Mouse (Mus musculus) limb, embryonic 10.5 days (tissue): ENCODE data around the gene Rpl38. TPM values are rescaled to one million over a fixed set of nuclear protein-coding genes. Genes with fewer than 3 reads are reported as not detected.
"Not testable (repeated sequence)": the region's sequence is repeated elsewhere in the genome, so short reads cannot be mapped to it uniquely, and the experiment has no call there.

Source experiments
- DNase-seq: peaks from one replicate; pipeline ENCODE4 v3.0.0-alpha.2; 2017; ENCODE audit warnings: low spot score
- H3K27ac ChIP-seq: fragments of 300-500 bp; sonication (generic); 2 replicates; pipeline ENCODE4 v1.5.1; 2016; ENCODE audit warnings: mild to moderate bottlenecking
- H3K27me3 ChIP-seq: fragments of 300-500 bp; sonication (generic); 2 replicates; pipeline ENCODE4 v1.6.1; 2016; ENCODE audit warnings: low read depth, mild to moderate bottlenecking; ENCODE audit not compliant: poor library complexity, severe bottlenecking
- H3K36me3 ChIP-seq: fragments of 300-500 bp; sonication (generic); 2 replicates; pipeline ENCODE4 v1.6.1; 2016; ENCODE audit warnings: mild to moderate bottlenecking, moderate library complexity
- H3K4me1 ChIP-seq: fragments of 300-500 bp; sonication (generic); 2 replicates; pipeline ENCODE4 v1.6.1; 2016
- H3K4me3 ChIP-seq: fragments of 300-500 bp; sonication (generic); 2 replicates; pipeline ENCODE4 v1.5.1; 2016; ENCODE audit warnings: mild to moderate bottlenecking, moderate library complexity
- H3K9me3 ChIP-seq: fragments of 300-500 bp; sonication (generic); replicated peaks from 2 replicates; pipeline ENCODE4 v1.6.1; 2016; ENCODE audit warnings: mild to moderate bottlenecking
- WGBS: fragments of 180-500 bp; shearing (Covaris S2); methylation state at CpG from one replicate; pipeline ENCODE4 v1.1.7; 2016; 5-methylcytosine and 5-hydroxymethylcytosine counted together
- polyA plus RNA-seq: library from polyadenylated mRNA; unstranded; fragments of >200 nt; fragmentation: Nextera tagmentation; extraction: Ambion mirVana; gene quantifications from 2 replicates; pipeline ENCODE4 v1.2.1, GENCODE M21; 2016

Gene Rpl38
- polyA plus RNA-seq, 1 experiment from 2014 or later: 966 TPM

GRCm38 (mm10) chr11:114664164-114664563, 4.2 kb upstream of the Rpl38 start:
- WGBS: 84% methylated on average over 7 of the region's 7 CpGs

DNA sequence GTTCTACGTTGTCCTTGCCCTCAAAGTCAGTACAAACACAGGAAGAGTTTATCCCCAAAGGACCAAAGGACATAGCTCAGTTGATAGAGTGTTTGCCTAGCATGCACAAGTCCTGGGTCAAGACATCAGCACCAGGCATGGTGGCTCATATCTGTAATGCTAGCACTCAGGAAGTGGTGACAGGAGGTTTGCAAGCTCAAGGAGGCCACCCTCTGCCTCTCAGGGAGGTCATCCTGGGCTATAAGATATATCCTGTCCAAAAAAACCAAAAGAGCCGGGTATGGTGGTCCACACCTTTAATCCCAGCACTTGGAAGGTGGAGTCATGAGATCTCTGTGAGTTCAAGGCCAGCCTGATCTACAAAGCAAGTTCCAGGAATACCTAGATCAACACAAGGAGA, 2.9 kb upstream of the Rpl38 start:
- H3K36me3 ChIP-seq: peaks cover 8% of the 10 kb centered on the region
- no peak for DNase-seq
- H3K9me3 ChIP-seq: no peaks in the 10 kb centered on the region
- peaks cover 25% of the 10 kb centered on the region for H3K27me3 ChIP-seq
- peaks cover 17% of the 10 kb centered on the region for H3K4me1 ChIP-seq
- H3K27ac ChIP-seq: no peak overlapping the region
- 86% methylated on average over 2 of the region's 2 CpGs for WGBS
- H3K4me3 ChIP-seq: no peak overlapping the region

More at GRCm38 (mm10) chr11:114664164-114664563, 4.2 kb upstream of the Rpl38 start:
- Histone ChIP-seq H3K4me3 (no peak overlapping the region), H3K9me3 (no peaks in the 10 kb centered on the region), H3K27me3 (peaks cover 25% of the 10 kb centered on the region), H3K36me3 (no peaks in the 10 kb centered on the region), H3K4me1 (peaks cover 4% of the 10 kb centered on the region), H3K27ac (no peak overlapping the region)
- no peak for DNase-seq

GRCm38 (mm10) chr11:114666786-114667185, 1.5 kb upstream of the Rpl38 start:
- Histone ChIP-seq H3K4me1 (peaks cover 23% of the 10 kb centered on the region), H3K27me3 (peaks cover 25% of the 10 kb centered on the region), H3K4me3 (no peak overlapping the region), H3K36me3 (peaks cover 21% of the 10 kb centered on the region), H3K9me3 (no peaks in the 10 kb centered on the region), H3K27ac (no peak overlapping the region)
- 11% methylated on average over 13 of the region's 13 CpGs for WGBS
- DNase-seq: no peak

GRCm38 (mm10) chr11:114667236-114667931, 940 bp upstream of the Rpl38 start:
- 57% methylated on average over 17 of the region's 18 CpGs for WGBS
- H3K4me3 ChIP-seq: no peak overlapping the region
- DNase-seq: no peak

DNA sequence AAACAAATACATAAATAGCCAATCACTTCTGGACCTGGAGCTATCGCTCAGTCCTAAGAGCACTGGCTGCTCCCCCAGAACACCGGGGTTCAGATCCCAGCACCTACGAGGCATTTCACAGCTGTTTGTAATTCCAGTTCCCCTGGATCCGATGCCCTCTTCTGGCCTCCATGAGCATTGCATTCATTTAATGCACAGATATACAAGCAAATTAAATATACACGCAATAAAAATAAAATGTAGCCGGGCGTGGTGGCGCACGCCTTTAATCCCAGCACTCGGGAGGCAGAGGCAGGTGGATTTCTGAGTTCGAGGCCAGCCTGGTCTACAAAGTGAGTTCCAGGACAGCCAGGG, 415 bp upstream of the Rpl38 start:
- H3K27ac ChIP-seq, DNase-seq, H3K9me3 ChIP-seq, H3K4me3 ChIP-seq: not testable (repeated sequence)
- H3K4me1 ChIP-seq: peaks cover 28% of the 10 kb centered on the region
- H3K36me3 ChIP-seq: peaks cover 33% of the 10 kb centered on the region
- 29% methylated on average over 11 of the region's 11 CpGs for WGBS
- peaks cover 25% of the 10 kb centered on the region for H3K27me3 ChIP-seq

More at GRCm38 (mm10) chr11:114667236-114667931, 940 bp upstream of the Rpl38 start:
- peaks cover 24% of the 10 kb centered on the region for H3K4me1 ChIP-seq
- H3K27ac ChIP-seq: no peak overlapping the region
- no peaks in the 10 kb centered on the region for H3K9me3 ChIP-seq
- H3K27me3 ChIP-seq: peaks cover 25% of the 10 kb centered on the region
- peaks cover 27% of the 10 kb centered on the region for H3K36me3 ChIP-seq

- Histone ChIP-seq H3K27me3 (peaks cover 24% of the 10 kb centered on the region), H3K27ac (peak overlapping the region; percentile 96), H3K4me3 (peak overlapping the region; percentile 94), H3K4me1 (peaks cover 34% of the 10 kb centered on the region), H3K36me3 (peaks cover 43% of the 10 kb centered on the region), H3K9me3 (no peaks in the 10 kb centered on the region)
- DNase-seq: peak; percentile 84
- under 1% methylated on average over 60 of the region's 60 CpGs for WGBS
Observed at GRCm38 (mm10) chr11:114668741-114669623, 658 bp downstream of the Rpl38 start.

DNA sequence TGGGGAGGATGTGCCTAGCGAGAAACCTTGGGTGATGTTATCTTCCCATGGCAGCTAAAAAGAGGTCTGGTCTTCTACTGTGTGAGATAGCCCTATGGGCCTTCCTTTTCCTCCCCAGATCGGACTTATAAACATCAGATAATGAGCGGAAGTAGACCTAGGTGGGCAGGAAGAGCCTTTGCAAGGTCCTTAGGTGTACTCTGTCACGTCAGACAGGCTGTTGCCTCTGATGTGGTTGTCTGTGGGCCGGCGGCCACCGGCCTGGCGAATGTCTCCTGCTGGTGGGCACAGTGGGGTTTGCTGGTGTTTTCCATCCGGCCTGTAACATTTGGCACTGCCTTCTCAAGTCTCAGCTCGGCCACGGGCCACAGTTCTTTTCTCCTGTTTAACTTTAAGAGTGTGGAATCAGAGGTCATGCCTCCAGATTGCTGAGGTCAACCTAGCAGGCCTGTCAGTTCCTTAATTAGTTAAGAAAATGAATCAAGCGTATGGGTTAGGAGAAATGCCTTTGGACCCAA, 1.4 kb downstream of the Rpl38 start:
- Histone ChIP-seq H3K36me3 (peaks cover 49% of the 10 kb centered on the region), H3K4me1 (peaks cover 39% of the 10 kb centered on the region), H3K27ac (peak overlapping the region; percentile 96), H3K9me3 (no peaks in the 10 kb centered on the region), H3K4me3 (peak overlapping the region; percentile 94), H3K27me3 (peaks cover 18% of the 10 kb centered on the region)
- whole genome bisulfite sequencing: 19% methylated on average over 12 of the region's 12 CpGs
- no peak for DNase-seq

- H3K9me3 ChIP-seq: no peaks in the 10 kb centered on the region
- WGBS: 92% methylated on average over 5 of the region's 5 CpGs
- H3K4me1 ChIP-seq: peaks cover 53% of the 10 kb centered on the region
- H3K36me3 ChIP-seq: peaks cover 49% of the 10 kb centered on the region
- peaks cover 11% of the 10 kb centered on the region for H3K27me3 ChIP-seq
- no peak overlapping the region for H3K27ac ChIP-seq
- DNase-seq: no peak
- H3K4me3 ChIP-seq: no peak overlapping the region
Observed at GRCm38 (mm10) chr11:114671147-114671546, 2.8 kb downstream of the Rpl38 start.

DNA sequence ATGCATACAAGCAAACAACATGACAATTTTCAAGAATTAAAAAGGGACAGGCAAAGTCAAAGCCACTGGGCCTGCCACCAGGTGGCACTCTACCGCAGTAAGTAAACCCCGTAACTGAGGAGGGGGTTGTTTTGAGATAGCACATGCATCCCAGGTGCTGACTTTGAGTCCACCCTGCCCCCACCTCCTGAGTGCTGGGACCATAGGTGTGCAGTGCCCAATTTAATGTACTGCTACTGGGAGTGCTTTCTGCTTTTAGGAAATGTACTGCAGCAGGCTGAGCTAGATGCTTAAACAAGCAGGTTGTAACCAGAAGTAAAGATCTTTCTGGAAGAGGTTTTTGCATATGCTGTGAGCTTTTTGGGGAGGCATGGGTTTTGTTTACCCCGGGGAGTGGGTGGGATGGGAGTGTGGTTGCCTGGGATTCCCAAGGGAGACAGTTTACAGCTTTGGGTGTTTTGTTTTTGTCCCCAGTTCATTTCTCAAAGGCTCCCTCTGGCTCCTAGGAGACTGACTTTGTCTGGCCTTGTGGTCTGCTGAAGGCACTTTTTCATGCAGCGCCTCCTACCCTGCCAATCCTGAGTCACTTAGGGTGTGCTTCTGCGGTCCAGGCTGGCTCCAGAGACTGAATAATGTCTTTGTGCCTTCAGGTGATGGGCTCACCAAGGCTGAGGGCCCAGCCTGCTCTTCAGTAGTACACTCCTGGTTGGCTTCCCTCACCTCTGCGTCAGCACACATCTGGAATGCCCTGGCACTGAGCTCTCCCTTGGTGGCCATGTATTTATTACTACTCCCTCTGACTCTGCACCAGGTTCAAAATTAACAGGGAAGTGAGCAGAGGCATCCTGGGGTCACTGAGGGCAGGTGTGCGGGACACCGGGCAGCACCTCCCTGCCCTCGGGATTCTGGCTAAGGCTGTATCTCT, 4.7 kb downstream of the Rpl38 start:
- Histone ChIP-seq H3K27me3 (peaks cover 13% of the 10 kb centered on the region), H3K4me3 (no peak overlapping the region), H3K36me3 (peaks cover 49% of the 10 kb centered on the region), H3K4me1 (peaks cover 65% of the 10 kb centered on the region), H3K9me3 (no peaks in the 10 kb centered on the region), H3K27ac (peak overlapping the region; percentile 9; the same call in 1 of the 2 replicates)
- 64% methylated on average over 9 of the region's 9 CpGs for WGBS
- DNase-seq: peak; percentile 71

DNA sequence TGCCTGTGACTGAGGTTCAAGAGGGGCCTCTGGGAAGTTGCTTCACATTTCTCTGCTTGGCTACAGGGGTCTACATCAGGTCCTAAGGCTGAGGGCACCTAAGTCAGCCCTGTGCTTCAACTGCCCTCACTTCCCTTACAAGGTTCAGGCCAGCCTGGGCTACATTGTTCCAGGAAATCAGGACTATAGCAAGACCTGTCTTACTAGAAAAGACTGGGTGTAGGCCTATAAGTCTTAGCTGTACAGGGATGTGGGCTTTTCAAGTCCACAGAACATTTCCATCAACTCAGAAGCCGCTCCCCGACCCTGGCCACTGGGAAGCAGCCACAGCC, 5.4 kb downstream of the Rpl38 start:
- Histone ChIP-seq H3K27ac (peak overlapping the region; percentile 9; the same call in 1 of the 2 replicates), H3K27me3 (peaks cover 13% of the 10 kb centered on the region), H3K9me3 (no peaks in the 10 kb centered on the region), H3K36me3 (peaks cover 49% of the 10 kb centered on the region), H3K4me1 (peaks cover 65% of the 10 kb centered on the region), H3K4me3 (no peak overlapping the region)
- 85% methylated on average over 2 of the region's 2 CpGs for WGBS
- no peak for DNase-seq

GRCm38 (mm10) chr11:114674180-114674579, 5.9 kb downstream of the Rpl38 start:
- peaks cover 49% of the 10 kb centered on the region for H3K36me3 ChIP-seq

GRCm38 (mm10) chr11:114674796-114675195, 6.5 kb downstream of the Rpl38 start:
- not testable (repeated sequence) for DNase-seq, H3K9me3 ChIP-seq, H3K27ac ChIP-seq
- peak overlapping the region; percentile 70 for H3K4me3 ChIP-seq
- WGBS: 82% methylated on average over 2 of the region's 3 CpGs
- H3K27me3 ChIP-seq: peaks cover 13% of the 10 kb centered on the region
- H3K4me1 ChIP-seq: peaks cover 58% of the 10 kb centered on the region
- peaks cover 46% of the 10 kb centered on the region for H3K36me3 ChIP-seq

More at GRCm38 (mm10) chr11:114674180-114674579, 5.9 kb downstream of the Rpl38 start:
- DNase-seq: no peak
- no peak overlapping the region for H3K4me3 ChIP-seq
- H3K4me1 ChIP-seq: peaks cover 64% of the 10 kb centered on the region
- H3K27ac ChIP-seq: no peak overlapping the region
- peaks cover 13% of the 10 kb centered on the region for H3K27me3 ChIP-seq
- no peaks in the 10 kb centered on the region for H3K9me3 ChIP-seq
- WGBS: 50% methylated on average over 8 of the region's 8 CpGs
